Mouse (Mus musculus) leukemia stem cell, adult 10-12 weeks (primary cell): ENCODE results near the gene Mterf1b. TPM values are rescaled to one million over a fixed set of nuclear protein-coding genes. Genes with fewer than 3 reads are reported as not detected.

Source experiments
- polyA plus RNA-seq: library from polyadenylated mRNA; stranded (reverse); fragments of >175 nt; gene quantifications from 2 replicates; pipeline ENCODE4 v1.2.3, GENCODE M21; 2012; ENCODE audit warnings: low replicate concordance

Mterf1b gene
- not detected in 2 replicates for polyA plus RNA-seq

DNA sequence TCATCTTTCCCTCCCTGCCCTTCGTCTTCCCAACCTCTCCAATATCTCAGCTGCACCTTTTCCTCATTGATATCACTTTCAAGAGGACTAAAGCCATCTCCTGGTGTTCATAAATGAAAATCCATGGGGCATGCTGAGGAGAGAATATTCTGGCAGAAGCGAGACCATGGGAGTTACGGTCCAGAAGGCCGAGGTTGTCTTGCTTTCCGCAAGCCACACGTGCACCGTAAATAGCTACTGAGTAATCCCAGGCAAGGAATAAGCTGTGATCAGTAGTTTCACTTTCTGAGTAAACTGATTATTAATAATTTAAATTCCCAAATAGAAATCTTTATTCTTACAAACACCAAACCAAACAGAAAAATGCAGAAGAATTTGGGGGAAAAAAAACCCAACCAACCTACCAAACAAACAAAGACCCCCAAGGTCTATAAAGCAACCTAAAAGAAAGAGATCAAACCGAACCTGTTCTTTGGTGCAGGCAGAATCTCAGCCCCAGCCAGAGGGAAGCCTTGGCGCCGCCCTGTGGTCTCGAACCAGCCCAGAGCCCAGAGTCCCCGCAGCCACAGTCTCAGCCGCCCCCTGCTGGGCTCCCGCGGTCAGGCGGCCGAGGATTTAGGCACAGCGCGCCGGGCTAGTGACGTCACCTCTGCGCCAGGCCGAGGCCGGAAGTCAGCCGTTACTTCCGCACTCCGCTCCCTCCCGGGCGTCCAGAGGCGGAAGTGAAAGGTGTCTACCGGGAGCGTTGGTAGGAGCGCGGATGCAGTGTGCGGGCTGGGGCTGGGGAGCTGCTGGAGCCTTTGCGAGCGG lies at the start of gene Mterf1b:
Gene Mterf1b (plus strand): TSS at position 697 of the 810 bp plus-strand sequence.

Other genes starting within 250 kb of the Mterf1b start
- gene Cyp51, start 87.6 kb upstream of the Mterf1b start, polyA plus RNA-seq = 17.5 and 60.1 TPM in 2 replicates